Mouse (Mus musculus) embryonic facial prominence, embryonic 10.5 days (tissue): ENCODE measurements around the gene Zbtb37. TPM values are rescaled to one million over a fixed set of nuclear protein-coding genes. Genes with fewer than 3 reads are reported as not detected.

Source experiments
- DNase-seq: peaks from one replicate; pipeline ENCODE4 v3.0.0-alpha.2; 2017; ENCODE audit warnings: low spot score
- H3K27ac ChIP-seq: fragments of 300-500 bp; sonication (generic); replicated peaks from 2 replicates; pipeline ENCODE4 v1.5.1; 2016; ENCODE audit warnings: mild to moderate bottlenecking
- H3K27me3 ChIP-seq: fragments of 300-500 bp; sonication (generic); replicated peaks from 2 replicates; pipeline ENCODE4 v1.6.1; 2016; ENCODE audit warnings: low read depth, mild to moderate bottlenecking; ENCODE audit not compliant: poor library complexity, severe bottlenecking
- H3K36me3 ChIP-seq: fragments of 300-500 bp; sonication (generic); replicated peaks from 2 replicates; pipeline ENCODE4 v1.6.1; 2016; ENCODE audit warnings: mild to moderate bottlenecking, moderate library complexity
- H3K4me1 ChIP-seq: fragments of 300-500 bp; sonication (generic); 2 replicates; pipeline ENCODE4 v1.6.1; 2016
- H3K4me3 ChIP-seq: fragments of 300-500 bp; sonication (generic); 2 replicates; pipeline ENCODE4 v1.5.1; 2016; ENCODE audit warnings: mild to moderate bottlenecking, moderate library complexity
- H3K9me3 ChIP-seq: fragments of 300-500 bp; sonication (generic); 2 replicates; pipeline ENCODE4 v1.6.1; 2016; ENCODE audit warnings: mild to moderate bottlenecking
- WGBS: fragments of 180-500 bp; shearing (Covaris S2); methylation state at CpG from one replicate; pipeline ENCODE4 v1.1.7; 2016; 5-methylcytosine and 5-hydroxymethylcytosine counted together
- polyA plus RNA-seq: library from polyadenylated mRNA; unstranded; fragments of >200 nt; fragmentation: Nextera tagmentation; extraction: Ambion mirVana; gene quantifications from 2 replicates; pipeline ENCODE4 v1.2.1, GENCODE M21; 2016

Gene Zbtb37
- polyA plus RNA-seq, 1 experiment from 2014 or later: 5.7 TPM

GRCm38 (mm10) chr1:161039741-161040425, 5.2 kb upstream of the Zbtb37 start:
- H3K9me3 ChIP-seq: no peaks in the 10 kb centered on the region
- peaks cover 6% of the 10 kb centered on the region; the same call in 1 of the 2 replicates for H3K4me1 ChIP-seq
- peak; percentile 58 for DNase-seq
- peaks cover 79% of the 10 kb centered on the region for H3K36me3 ChIP-seq
- WGBS: 17% methylated on average over 3 of the region's 3 CpGs
- H3K4me3 ChIP-seq: 0 out of 2 replicates have a peak overlapping the region, but pooled peaks have one; percentile 2
- peak overlapping the region; percentile 59 for H3K27ac ChIP-seq
- no peaks in the 10 kb centered on the region for H3K27me3 ChIP-seq

GRCm38 (mm10) chr1:161038968-161039721, 4.5 kb upstream of the Zbtb37 start:
- H3K36me3 ChIP-seq: peaks cover 72% of the 10 kb centered on the region
- H3K4me3 ChIP-seq: peak overlapping the region; percentile 6; the same call in 1 of the 2 replicates
- no peaks in the 10 kb centered on the region for H3K27me3 ChIP-seq
- WGBS: 5% methylated on average over 3 of the region's 3 CpGs
- peaks cover 6% of the 10 kb centered on the region for H3K4me1 ChIP-seq
- no peaks in the 10 kb centered on the region for H3K9me3 ChIP-seq
- H3K27ac ChIP-seq: no peak overlapping the region
- DNase-seq: peak; percentile 37

GRCm38 (mm10) chr1:161038004-161038403, 3.4 kb upstream of the Zbtb37 start:
- Histone ChIP-seq H3K4me1 (peaks cover 15% of the 10 kb centered on the region), H3K27me3 (no peaks in the 10 kb centered on the region), H3K4me3 (peak overlapping the region; percentile 86), H3K36me3 (peaks cover 60% of the 10 kb centered on the region), H3K27ac (peak overlapping the region; percentile 24; the same call in 1 of the 2 replicates), H3K9me3 (no peaks in the 10 kb centered on the region)
- no peak for DNase-seq
- 43% methylated on average over 3 of the region's 3 CpGs for WGBS

- Histone ChIP-seq H3K27me3 (no peaks in the 10 kb centered on the region), H3K4me1 (peaks cover 15% of the 10 kb centered on the region), H3K4me3 (peak overlapping the region; percentile 86), H3K36me3 (peaks cover 58% of the 10 kb centered on the region), H3K27ac (peak overlapping the region; percentile 97), H3K9me3 (no peaks in the 10 kb centered on the region)
- DNase-seq: no peak
- 29% methylated on average over 3 of the region's 3 CpGs for WGBS
Observed at GRCm38 (mm10) chr1:161037599-161037998, 3.0 kb upstream of the Zbtb37 start.

GRCm38 (mm10) chr1:161037026-161037425, 2.4 kb upstream of the Zbtb37 start:
- H3K4me1 ChIP-seq: peaks cover 15% of the 10 kb centered on the region
- H3K9me3 ChIP-seq: no peaks in the 10 kb centered on the region
- no peak for DNase-seq
- peak overlapping the region; percentile 97 for H3K27ac ChIP-seq
- H3K27me3 ChIP-seq: no peaks in the 10 kb centered on the region
- peaks cover 58% of the 10 kb centered on the region for H3K36me3 ChIP-seq
- peak overlapping the region; percentile 86 for H3K4me3 ChIP-seq
- WGBS: 3% methylated on average over 1 of the region's 1 CpGs

GRCm38 (mm10) chr1:161036411-161036841, 1.8 kb upstream of the Zbtb37 start:
- under 1% methylated on average over 5 of the region's 5 CpGs for WGBS
- peak overlapping the region; percentile 97 for H3K27ac ChIP-seq
- H3K27me3 ChIP-seq: no peaks in the 10 kb centered on the region
- peaks cover 58% of the 10 kb centered on the region for H3K36me3 ChIP-seq
- peak; percentile 47 for DNase-seq
- peak overlapping the region; percentile 86 for H3K4me3 ChIP-seq
- peaks cover 15% of the 10 kb centered on the region for H3K4me1 ChIP-seq
- no peaks in the 10 kb centered on the region for H3K9me3 ChIP-seq

GRCm38 (mm10) chr1:161035786-161036404, 1.2 kb upstream of the Zbtb37 start:
- peak overlapping the region; percentile 97 for H3K27ac ChIP-seq
- DNase-seq: no peak
- H3K4me3 ChIP-seq: peak overlapping the region; percentile 86
- under 1% methylated on average over 6 of the region's 6 CpGs for WGBS
- H3K4me1 ChIP-seq: peaks cover 15% of the 10 kb centered on the region
- no peaks in the 10 kb centered on the region for H3K27me3 ChIP-seq
- no peaks in the 10 kb centered on the region for H3K9me3 ChIP-seq
- H3K36me3 ChIP-seq: peaks cover 60% of the 10 kb centered on the region

- H3K36me3 ChIP-seq: peaks cover 65% of the 10 kb centered on the region
- no peak for DNase-seq
- H3K4me1 ChIP-seq: peaks cover 15% of the 10 kb centered on the region
- 0% methylated on average over 14 of the region's 14 CpGs for WGBS
- no peaks in the 10 kb centered on the region for H3K9me3 ChIP-seq
- H3K27ac ChIP-seq: peak overlapping the region; percentile 97
- peak overlapping the region; percentile 86 for H3K4me3 ChIP-seq
- no peaks in the 10 kb centered on the region for H3K27me3 ChIP-seq
Observed at GRCm38 (mm10) chr1:161035281-161035785, 684 bp upstream of the Zbtb37 start.

- no peaks in the 10 kb centered on the region for H3K27me3 ChIP-seq
- no peak for DNase-seq
- peaks cover 74% of the 10 kb centered on the region for H3K36me3 ChIP-seq
- H3K4me1 ChIP-seq: peaks cover 15% of the 10 kb centered on the region
- H3K27ac ChIP-seq: peak overlapping the region; percentile 97
- H3K9me3 ChIP-seq: no peaks in the 10 kb centered on the region
- WGBS: 1% methylated on average over 21 of the region's 21 CpGs
- H3K4me3 ChIP-seq: peak overlapping the region; percentile 86
Observed at GRCm38 (mm10) chr1:161033856-161034434, 704 bp downstream of the Zbtb37 start.

GRCm38 (mm10) chr1:161032345-161032744, 2.3 kb downstream of the Zbtb37 start:
- Histone ChIP-seq H3K36me3 (peaks cover 60% of the 10 kb centered on the region), H3K27me3 (no peaks in the 10 kb centered on the region)
- 93% methylated on average over 7 of the region's 7 CpGs for WGBS

GRCm38 (mm10) chr1:161031881-161032280, 2.8 kb downstream of the Zbtb37 start:
- peaks cover 10% of the 10 kb centered on the region for H3K4me1 ChIP-seq
- peaks cover 60% of the 10 kb centered on the region for H3K36me3 ChIP-seq
- H3K27ac ChIP-seq: no peak overlapping the region
- no peaks in the 10 kb centered on the region for H3K27me3 ChIP-seq
- no peaks in the 10 kb centered on the region for H3K9me3 ChIP-seq
- DNase-seq: no peak
- H3K4me3 ChIP-seq: no peak overlapping the region
- WGBS: 91% methylated on average over 9 of the region's 9 CpGs

More at GRCm38 (mm10) chr1:161032345-161032744, 2.3 kb downstream of the Zbtb37 start:
- Histone ChIP-seq H3K4me1 (peaks cover 10% of the 10 kb centered on the region), H3K4me3 (no peak overlapping the region), H3K9me3 (no peaks in the 10 kb centered on the region), H3K27ac (no peak overlapping the region)
- no peak for DNase-seq

GRCm38 (mm10) chr1:161030058-161030457, 4.6 kb downstream of the Zbtb37 start:
- WGBS: 93% methylated on average over 3 of the region's 3 CpGs
- Histone ChIP-seq H3K4me3 (no peak overlapping the region), H3K27ac (no peak overlapping the region), H3K36me3 (peaks cover 56% of the 10 kb centered on the region), H3K27me3 (no peaks in the 10 kb centered on the region), H3K9me3 (no peaks in the 10 kb centered on the region), H3K4me1 (peaks cover 10% of the 10 kb centered on the region)
- no peak for DNase-seq
